Mouse (Mus musculus) neural tube, embryonic 13.5 days (tissue): Measurements from ENCODE around the gene Glrx5. TPM values are rescaled to one million over a fixed set of nuclear protein-coding genes. Genes with fewer than 3 reads are reported as not detected.
A peak's percentile ranks its signal among the peaks of the same experiment; 100 is the strongest.

Experiments
- ATAC-seq: fragments of 200-750 bp; cut with Nextera tagmentation; 2 replicates; pipeline ENCODE4 v1.8.0; 2017; ENCODE audit warnings: low read depth, mild to moderate bottlenecking, moderate TSS enrichment, moderate library complexity
- H3K27ac ChIP-seq: fragments of 300-500 bp; sonication (generic); replicated peaks from 2 replicates; pipeline ENCODE4 v1.5.1; 2015; ENCODE audit warnings: moderate library complexity, mild to moderate bottlenecking, inconsistent platforms
- H3K27me3 ChIP-seq: fragments of 300-500 bp; sonication (generic); 2 replicates; pipeline ENCODE4 v1.6.1; 2015; ENCODE audit warnings: mild to moderate bottlenecking, inconsistent platforms
- H3K36me3 ChIP-seq: fragments of 300-500 bp; sonication (generic); 2 replicates; pipeline ENCODE4 v1.6.1; 2015; ENCODE audit warnings: mild to moderate bottlenecking, inconsistent platforms
- H3K4me1 ChIP-seq: fragments of 300-500 bp; sonication (generic); replicated peaks from 2 replicates; pipeline ENCODE4 v1.6.1; 2015; ENCODE audit warnings: inconsistent platforms
- H3K4me2 ChIP-seq: fragments of 300-500 bp; sonication (generic); 2 replicates; pipeline ENCODE4 v1.6.1; 2015; ENCODE audit warnings: inconsistent platforms, mild to moderate bottlenecking, moderate library complexity
- H3K4me3 ChIP-seq: fragments of 300-500 bp; sonication (generic); 2 replicates; pipeline ENCODE4 v1.5.1; 2015; ENCODE audit warnings: mild to moderate bottlenecking, inconsistent platforms
- H3K9ac ChIP-seq: fragments of 300-500 bp; sonication (generic); 2 replicates; pipeline ENCODE4 v1.6.1; 2015; ENCODE audit warnings: moderate library complexity, mild to moderate bottlenecking, inconsistent platforms
- H3K9me3 ChIP-seq: fragments of 300-500 bp; sonication (generic); 2 replicates; pipeline ENCODE4 v1.6.1; 2016; ENCODE audit warnings: inconsistent platforms
- WGBS: fragments of 180-500 bp; shearing (Covaris S2); methylation state at CpG from one replicate; pipeline ENCODE4 v1.1.7; 2015; 5-methylcytosine and 5-hydroxymethylcytosine counted together
- polyA plus RNA-seq: library from polyadenylated mRNA; unstranded; fragments of >200 nt; fragmentation: Nextera tagmentation; extraction: Ambion mirVana; gene quantifications from 2 replicates; pipeline ENCODE4 v1.2.1, GENCODE M21; 2015

Gene Glrx5
- polyA plus RNA-seq, 1 experiment from 2014 or later: 167 TPM

DNA sequence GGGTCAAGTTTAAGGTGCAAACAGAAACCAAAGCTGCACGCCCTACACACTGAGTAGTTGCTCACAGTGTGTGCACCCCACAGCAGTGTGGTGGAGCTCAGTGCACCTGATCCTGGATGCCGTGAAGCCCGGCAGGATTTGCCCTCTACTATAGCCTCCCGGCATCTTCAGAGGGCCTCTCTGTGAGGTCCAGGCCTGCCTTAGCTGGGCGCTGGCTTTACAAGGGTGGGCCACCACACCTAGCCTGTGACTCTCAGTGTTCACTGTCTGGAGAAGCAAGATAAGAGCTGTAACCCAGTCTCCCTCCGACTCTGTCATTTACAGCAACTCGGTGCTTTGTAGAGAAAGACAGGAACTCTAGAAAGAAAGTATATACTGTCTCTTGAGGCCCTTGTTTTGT is 6.4 kb downstream of the Glrx5 start:
- WGBS: 84% methylated on average over 7 of the region's 7 CpGs

DNA sequence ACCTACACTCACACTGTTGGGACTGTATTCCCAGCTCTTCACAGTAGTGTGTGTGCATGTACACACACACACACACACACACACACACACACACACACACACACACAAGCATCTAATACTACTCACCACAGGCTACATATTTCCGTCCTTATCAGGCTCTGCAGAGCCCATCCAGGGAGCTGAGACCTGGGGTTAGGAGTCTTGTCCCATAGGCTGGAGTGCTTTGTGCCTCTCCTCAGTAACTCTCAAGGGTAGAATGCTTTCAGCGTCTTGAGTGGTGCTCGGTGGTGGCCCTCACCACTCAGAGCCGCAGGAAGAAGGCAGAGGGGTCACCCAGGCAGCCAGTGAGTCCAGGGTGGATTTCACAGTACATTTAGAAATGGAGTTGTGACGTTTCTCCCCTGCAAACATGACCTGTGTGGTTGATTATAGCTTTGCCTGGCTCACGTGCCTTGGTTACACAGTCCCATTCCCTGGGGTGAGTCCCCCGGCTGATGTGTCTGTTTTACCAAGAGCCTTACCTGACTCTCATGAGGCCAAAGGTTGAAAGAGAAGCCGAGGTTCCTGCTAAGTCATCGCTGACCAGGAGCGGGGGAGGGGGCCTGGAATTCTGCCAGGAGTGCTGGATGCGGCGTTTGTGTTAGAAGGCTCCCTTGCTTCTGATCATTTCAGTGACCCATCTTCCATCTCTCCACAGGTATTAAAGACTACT is 7.2 kb downstream of the Glrx5 start:
- no peak overlapping the region for H3K4me3 ChIP-seq
- no peaks in the 10 kb centered on the region for H3K27me3 ChIP-seq
- no peak overlapping the region for H3K27ac ChIP-seq
- peaks cover 40% of the 10 kb centered on the region for H3K4me1 ChIP-seq
- 67% methylated on average over 12 of the region's 12 CpGs for WGBS
- H3K36me3 ChIP-seq: peaks cover 36% of the 10 kb centered on the region
- no peak for ATAC-seq
- no peaks in the 10 kb centered on the region for H3K9me3 ChIP-seq
- H3K9ac ChIP-seq: no peak overlapping the region
- H3K4me2 ChIP-seq: no peak overlapping the region

More for the DNA sequence above, 6.4 kb downstream of the Glrx5 start:
- Histone ChIP-seq H3K4me3 (no peak overlapping the region), H3K9me3 (no peaks in the 10 kb centered on the region), H3K27me3 (no peaks in the 10 kb centered on the region), H3K9ac (no peak overlapping the region), H3K27ac (no peak overlapping the region), H3K36me3 (peaks cover 36% of the 10 kb centered on the region), H3K4me2 (no peak overlapping the region), H3K4me1 (peaks cover 48% of the 10 kb centered on the region)
- no peak for ATAC-seq

DNA sequence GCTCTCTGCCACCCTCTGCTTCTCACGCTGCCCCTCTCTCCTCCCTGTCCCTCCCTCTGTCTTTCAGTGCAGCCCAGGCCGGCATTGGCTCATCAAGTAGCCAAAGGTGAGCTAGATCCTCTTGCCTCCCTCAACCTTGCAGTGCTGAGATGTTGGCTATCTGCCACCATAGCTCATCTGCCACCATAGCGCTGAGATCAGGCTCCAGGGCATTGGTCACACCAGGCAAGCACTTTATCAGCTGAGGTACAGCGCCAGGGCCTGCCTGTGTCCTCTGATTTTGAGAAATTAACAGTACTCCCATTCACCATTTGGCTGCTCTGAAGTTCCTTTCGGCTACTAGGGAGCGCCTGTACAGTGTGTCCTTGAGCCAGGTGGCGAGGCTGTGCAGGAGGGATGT is 8.5 kb downstream of the Glrx5 start:
- WGBS: 88% methylated on average over 7 of the region's 7 CpGs
- H3K9ac ChIP-seq: no peak overlapping the region
- H3K9me3 ChIP-seq: no peaks in the 10 kb centered on the region
- H3K4me1 ChIP-seq: peaks cover 34% of the 10 kb centered on the region
- H3K27ac ChIP-seq: no peak overlapping the region
- H3K27me3 ChIP-seq: no peaks in the 10 kb centered on the region
- H3K4me2 ChIP-seq: no peak overlapping the region
- no peak overlapping the region for H3K4me3 ChIP-seq
- ATAC-seq: no peak
- peaks cover 36% of the 10 kb centered on the region for H3K36me3 ChIP-seq

DNA sequence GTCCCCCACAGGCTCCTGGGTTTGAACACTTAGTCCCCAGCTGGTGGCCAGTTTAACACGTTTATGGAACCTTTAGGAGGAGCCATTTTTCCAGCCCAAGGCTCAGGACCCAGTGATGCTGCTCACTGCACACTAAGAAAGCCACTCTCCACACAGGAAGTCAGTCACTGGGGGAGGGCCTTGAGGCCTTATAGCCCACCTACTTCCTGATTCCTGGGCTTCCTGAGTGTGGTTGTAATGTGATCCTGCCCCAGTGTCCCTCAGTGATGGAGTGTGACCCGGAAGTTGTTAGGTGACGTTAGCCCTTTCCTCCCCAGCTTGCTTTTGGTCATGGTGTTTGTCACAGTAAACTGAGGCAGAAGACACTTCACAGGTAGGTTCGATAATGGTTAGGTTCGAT is 10.6 kb downstream of the Glrx5 start:
- Histone ChIP-seq H3K36me3 (peaks cover 36% of the 10 kb centered on the region), H3K9ac (no peak overlapping the region), H3K27ac (no peak overlapping the region), H3K27me3 (no peaks in the 10 kb centered on the region), H3K4me2 (no peak overlapping the region), H3K4me3 (no peak overlapping the region), H3K4me1 (peaks cover 23% of the 10 kb centered on the region), H3K9me3 (no peaks in the 10 kb centered on the region)
- 87% methylated on average over 5 of the region's 5 CpGs for WGBS
- no peak for ATAC-seq

DNA sequence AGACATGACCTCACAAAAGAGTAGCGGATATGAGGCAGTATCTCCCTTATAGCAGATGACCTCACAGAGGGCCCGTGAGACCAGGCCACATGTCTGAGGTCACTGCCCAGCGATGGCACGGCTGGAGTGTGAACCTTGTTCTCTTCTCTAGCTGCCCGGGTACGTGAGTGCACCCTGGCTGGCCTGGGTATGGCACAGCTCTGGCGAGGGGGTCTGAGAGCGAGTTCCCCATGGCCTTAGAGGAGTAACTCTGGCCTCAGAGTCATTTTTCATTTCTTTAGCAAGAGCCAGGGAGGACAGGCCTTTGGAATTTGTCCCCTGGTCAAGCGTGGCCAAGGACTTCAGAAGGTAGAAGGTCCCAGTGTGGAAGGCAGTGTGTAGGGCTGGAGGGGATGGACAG is 12.3 kb downstream of the Glrx5 start:
- H3K4me1 ChIP-seq: peaks cover 14% of the 10 kb centered on the region
- H3K9me3 ChIP-seq: no peaks in the 10 kb centered on the region
- H3K27ac ChIP-seq: no peak overlapping the region
- H3K4me2 ChIP-seq: no peak overlapping the region
- no peak for ATAC-seq
- H3K36me3 ChIP-seq: peaks cover 36% of the 10 kb centered on the region
- no peak overlapping the region for H3K9ac ChIP-seq
- no peaks in the 10 kb centered on the region for H3K27me3 ChIP-seq
- no peak overlapping the region for H3K4me3 ChIP-seq
- 90% methylated on average over 9 of the region's 9 CpGs for WGBS

DNA sequence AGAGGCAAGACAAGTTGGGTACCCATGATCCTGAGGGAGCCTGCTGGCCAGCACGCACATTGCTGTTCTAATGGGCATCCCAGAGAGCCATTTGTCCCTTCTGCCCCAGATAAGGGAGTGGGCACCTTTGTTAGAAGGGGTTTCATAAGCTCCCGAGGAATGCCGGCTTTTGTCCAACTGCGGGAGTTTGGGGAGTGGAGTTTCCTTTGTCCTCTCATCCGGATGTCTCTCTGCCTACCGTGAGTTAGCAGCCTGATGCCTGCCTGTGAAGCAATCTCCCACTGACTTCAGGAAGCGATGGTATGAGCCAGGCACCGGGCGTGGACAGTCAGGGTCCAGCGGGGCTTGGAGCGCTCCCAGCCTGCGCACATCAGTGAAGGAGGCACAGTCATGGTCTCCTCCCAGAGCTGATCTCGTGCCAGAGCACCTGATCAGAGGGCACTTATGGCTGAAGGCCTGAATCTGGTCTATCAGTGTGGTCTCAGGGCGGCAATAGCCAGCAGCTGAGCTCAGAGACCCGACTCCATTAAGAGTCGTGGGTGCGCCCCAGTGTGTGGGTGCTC is 15.9 kb downstream of the Glrx5 start:
- Histone ChIP-seq H3K27me3 (no peaks in the 10 kb centered on the region), H3K27ac (no peak overlapping the region), H3K9me3 (no peaks in the 10 kb centered on the region), H3K36me3 (peaks cover 4% of the 10 kb centered on the region; the same call in 1 of the 2 replicates), H3K4me3 (no peak overlapping the region), H3K4me2 (no peak overlapping the region), H3K9ac (no peak overlapping the region), H3K4me1 (0 out of 2 replicates have a peak, but pooled peaks cover 5% of the 10 kb centered on the region)
- 74% methylated on average over 17 of the region's 17 CpGs for WGBS
- ATAC-seq: no peak

DNA sequence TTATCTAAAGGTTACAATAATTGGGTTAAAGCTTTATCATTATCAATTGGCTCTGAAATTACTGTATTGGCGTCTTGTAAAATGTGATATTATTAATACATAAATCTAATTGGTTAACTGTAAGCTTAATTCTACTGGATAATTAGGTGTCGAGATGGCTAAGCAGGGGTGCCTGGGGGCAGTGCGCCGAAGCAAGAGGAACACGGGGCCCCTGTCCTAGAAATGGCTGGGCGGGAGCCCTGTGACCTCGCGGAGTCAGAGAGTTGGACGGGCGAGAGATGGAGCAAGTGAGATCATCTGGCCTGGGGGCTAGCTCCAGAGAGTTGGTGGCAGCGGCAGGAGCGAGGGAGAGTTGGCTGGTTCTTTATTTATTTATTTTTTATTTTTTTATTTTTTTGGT is 17.3 kb downstream of the Glrx5 start:
- Histone ChIP-seq H3K9me3 (no peaks in the 10 kb centered on the region), H3K4me1 (0 out of 2 replicates have a peak, but pooled peaks cover 5% of the 10 kb centered on the region), H3K27ac (no peak overlapping the region), H3K4me3 (no peak overlapping the region), H3K4me2 (no peak overlapping the region), H3K36me3 (no peaks in the 10 kb centered on the region), H3K9ac (no peak overlapping the region), H3K27me3 (no peaks in the 10 kb centered on the region)
- 80% methylated on average over 12 of the region's 12 CpGs for WGBS
- ATAC-seq: no peak

DNA sequence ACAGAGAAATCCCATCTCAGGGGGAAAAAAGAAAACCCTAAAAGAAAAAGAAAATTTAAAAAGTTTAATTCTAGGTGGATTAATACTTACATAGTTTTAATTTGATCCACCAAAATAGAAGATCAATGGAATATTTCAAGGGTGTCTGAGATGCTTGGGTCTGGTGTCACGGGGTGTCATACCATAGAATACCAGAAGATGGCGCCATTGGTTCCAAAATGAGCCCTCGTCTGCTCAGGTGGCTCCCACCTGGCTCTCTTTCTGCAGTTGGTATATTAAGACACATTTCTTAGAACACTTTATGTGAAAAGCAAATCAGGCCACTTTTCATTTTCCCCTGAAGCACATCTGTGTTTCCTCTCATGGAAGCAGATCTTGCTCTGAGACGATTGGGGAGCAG is 18.4 kb downstream of the Glrx5 start:
- Histone ChIP-seq H3K27ac (no peak overlapping the region), H3K9ac (peak overlapping the region; percentile 34; the same call in 1 of the 2 replicates), H3K4me2 (no peak overlapping the region), H3K4me3 (no peak overlapping the region), H3K4me1 (0 out of 2 replicates have a peak, but pooled peaks cover 5% of the 10 kb centered on the region), H3K27me3 (no peaks in the 10 kb centered on the region), H3K36me3 (no peaks in the 10 kb centered on the region), H3K9me3 (no peaks in the 10 kb centered on the region)
- 17% methylated on average over 4 of the region's 4 CpGs for WGBS
- peak; percentile 69 for ATAC-seq

DNA sequence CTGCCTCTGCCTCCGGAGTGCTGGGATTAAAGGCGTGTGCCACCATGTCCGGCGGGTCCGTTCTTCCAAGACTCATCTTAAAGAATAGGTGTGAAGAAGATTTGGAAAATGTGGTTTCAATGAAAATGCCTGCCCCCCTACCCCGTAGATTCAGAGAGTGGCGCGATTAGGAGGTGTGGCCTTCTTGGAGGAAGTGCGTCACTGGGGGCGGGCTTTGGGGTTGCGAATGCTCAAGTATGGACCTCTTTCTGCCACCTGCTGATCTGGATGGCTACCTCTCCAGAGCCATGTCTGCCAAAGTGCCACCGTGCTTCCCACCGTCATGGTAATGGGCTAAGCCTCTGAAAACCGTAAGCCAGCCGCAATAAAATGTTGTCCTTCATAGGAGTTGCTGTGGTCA is 21.6 kb downstream of the Glrx5 start:
- H3K27ac ChIP-seq: no peak overlapping the region
- H3K9ac ChIP-seq: no peak overlapping the region
- H3K4me3 ChIP-seq: no peak overlapping the region
- no peaks in the 10 kb centered on the region for H3K9me3 ChIP-seq
- H3K36me3 ChIP-seq: no peaks in the 10 kb centered on the region
- no peak overlapping the region for H3K4me2 ChIP-seq
- H3K27me3 ChIP-seq: no peaks in the 10 kb centered on the region
- 93% methylated on average over 15 of the region's 15 CpGs for WGBS
- H3K4me1 ChIP-seq: 0 out of 2 replicates have a peak, but pooled peaks cover 5% of the 10 kb centered on the region
- no peak for ATAC-seq

DNA sequence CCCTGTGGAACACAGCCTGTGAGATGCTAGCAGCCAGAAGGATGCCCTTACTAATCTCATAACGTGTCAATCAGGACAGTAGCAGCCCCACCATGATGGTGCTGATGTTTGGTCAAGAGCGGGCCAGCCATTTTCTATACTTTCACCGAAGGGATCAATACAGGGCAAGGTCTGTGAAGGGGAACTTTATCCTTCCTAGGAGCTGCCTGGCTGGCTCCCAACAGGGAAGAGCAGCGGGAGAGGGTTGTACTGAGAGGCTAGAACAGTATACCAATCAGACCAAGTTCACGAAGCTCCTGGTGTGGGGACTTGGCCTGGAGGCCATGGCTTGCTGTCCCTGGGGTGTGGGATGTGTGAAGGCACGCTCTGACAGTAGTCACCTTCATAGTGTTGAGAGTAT is 22.8 kb downstream of the Glrx5 start:
- no peaks in the 10 kb centered on the region for H3K9me3 ChIP-seq
- no peak overlapping the region for H3K9ac ChIP-seq
- 83% methylated on average over 6 of the region's 6 CpGs for WGBS
- H3K27me3 ChIP-seq: no peaks in the 10 kb centered on the region
- H3K27ac ChIP-seq: no peak overlapping the region
- no peak for ATAC-seq
- H3K4me3 ChIP-seq: no peak overlapping the region
- no peak overlapping the region for H3K4me2 ChIP-seq
- H3K36me3 ChIP-seq: no peaks in the 10 kb centered on the region
- 0 out of 2 replicates have a peak, but pooled peaks cover 5% of the 10 kb centered on the region for H3K4me1 ChIP-seq

DNA sequence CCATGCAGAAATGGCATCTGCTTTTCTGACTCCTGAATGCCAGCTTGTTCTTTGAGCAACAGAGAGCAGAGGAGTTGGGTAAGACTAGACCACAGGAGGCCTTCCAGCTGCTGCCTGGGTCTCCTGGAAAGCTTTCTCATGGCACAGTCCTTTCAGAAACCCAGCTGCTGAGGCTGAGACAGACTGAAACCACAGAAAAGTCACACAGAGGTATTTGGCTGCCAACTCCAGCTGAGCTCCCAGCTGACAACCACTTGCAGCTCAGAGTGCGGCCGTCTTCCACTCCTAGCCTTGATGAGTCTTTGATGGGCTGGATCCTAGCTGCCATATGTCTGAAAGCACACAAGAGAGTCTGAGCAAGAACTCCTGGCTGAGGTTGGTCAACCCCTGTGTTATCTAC is 27.5 kb downstream of the Glrx5 start:
- WGBS: 84% methylated on average over 2 of the region's 2 CpGs

DNA sequence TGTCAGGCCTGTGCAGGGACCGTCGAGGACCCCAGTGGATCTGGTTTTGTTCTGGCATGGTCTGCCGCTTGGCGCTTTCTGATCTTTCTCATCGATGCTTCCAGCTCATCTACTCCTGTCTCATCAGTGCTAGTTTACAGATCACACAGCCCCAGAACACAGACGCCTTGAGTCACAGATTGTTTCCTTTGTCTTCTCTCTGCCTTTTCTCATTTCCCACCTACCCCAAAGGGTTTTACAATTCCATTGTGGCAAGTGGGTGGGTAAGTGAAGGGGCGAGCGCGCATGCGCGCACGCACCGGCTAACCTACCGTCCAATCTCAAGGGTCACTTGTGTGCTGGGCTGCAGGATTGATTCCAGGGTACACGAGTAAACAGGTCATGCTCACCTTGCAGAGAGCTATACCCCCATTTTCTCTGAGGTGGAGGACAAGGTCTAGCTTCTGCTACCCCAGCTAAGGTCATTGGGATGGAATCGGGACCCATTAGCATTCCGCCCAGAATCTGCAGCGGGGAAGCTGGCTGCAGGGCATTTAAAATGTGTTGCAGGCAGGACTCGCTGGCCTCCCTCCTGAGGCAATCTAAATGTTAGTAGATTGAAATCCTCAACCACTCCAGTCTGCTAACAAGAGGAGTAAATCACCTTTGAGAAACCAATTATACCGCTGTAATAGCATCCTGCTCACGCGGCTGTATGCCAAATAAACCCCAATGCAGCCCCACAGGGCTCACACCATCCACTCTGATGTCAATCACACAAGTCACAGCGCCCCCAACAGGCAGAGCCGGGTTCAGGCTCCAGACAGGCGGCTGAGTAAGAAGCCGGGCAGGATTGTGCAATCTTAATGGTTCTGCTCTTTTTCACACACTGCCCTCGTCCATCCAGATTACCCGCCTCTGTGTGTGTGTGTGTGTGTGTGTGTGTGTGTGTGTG is 31.0 kb downstream of the Glrx5 start:
- peak; percentile 87 for ATAC-seq
- Histone ChIP-seq H3K27ac (peak overlapping the region; percentile 79), H3K9me3 (no peaks in the 10 kb centered on the region), H3K4me1 (peaks cover 10% of the 10 kb centered on the region), H3K4me3 (no peak overlapping the region), H3K36me3 (no peaks in the 10 kb centered on the region), H3K4me2 (peak overlapping the region; percentile 25), H3K9ac (peak overlapping the region; percentile 34), H3K27me3 (no peaks in the 10 kb centered on the region)
- WGBS: 39% methylated on average over 28 of the region's 28 CpGs

More for the DNA sequence above, 27.5 kb downstream of the Glrx5 start:
- no peak overlapping the region for H3K4me3 ChIP-seq
- no peak for ATAC-seq
- H3K4me2 ChIP-seq: no peak overlapping the region
- no peaks in the 10 kb centered on the region for H3K27me3 ChIP-seq
- no peak overlapping the region for H3K27ac ChIP-seq
- H3K9me3 ChIP-seq: no peaks in the 10 kb centered on the region
- H3K9ac ChIP-seq: no peak overlapping the region
- H3K36me3 ChIP-seq: no peaks in the 10 kb centered on the region
- H3K4me1 ChIP-seq: peaks cover 10% of the 10 kb centered on the region; the same call in 1 of the 2 replicates
